Mouse (Mus musculus) midbrain, embryonic 10.5 days (tissue): Measurements from ENCODE around the gene Pygl. TPM values are rescaled to one million over a fixed set of nuclear protein-coding genes. Genes with fewer than 3 reads are reported as not detected.
A peak's percentile ranks its signal among the peaks of the same experiment; 100 is the strongest.
"Not testable (repeated sequence)": the region's sequence is repeated elsewhere in the genome, so short reads cannot be mapped to it uniquely, and the experiment has no call there.

Experiments
- DNase-seq: peaks from one replicate; pipeline ENCODE4 v3.0.0-alpha.2; 2017; ENCODE audit warnings: low spot score
- H3K27ac ChIP-seq: fragments of 300-500 bp; sonication (generic); replicated peaks from 2 replicates; pipeline ENCODE4 v1.5.1; 2016; ENCODE audit warnings: mild to moderate bottlenecking
- H3K27me3 ChIP-seq: fragments of 300-500 bp; sonication (generic); 2 replicates; pipeline ENCODE4 v1.6.1; 2016; ENCODE audit warnings: low read depth, mild to moderate bottlenecking; ENCODE audit not compliant: poor library complexity, severe bottlenecking
- H3K36me3 ChIP-seq: fragments of 300-500 bp; sonication (generic); 2 replicates; pipeline ENCODE4 v1.6.1; 2016; ENCODE audit warnings: mild to moderate bottlenecking, moderate library complexity
- H3K4me1 ChIP-seq: fragments of 300-500 bp; sonication (generic); 2 replicates; pipeline ENCODE4 v1.6.1; 2016
- H3K4me3 ChIP-seq: fragments of 300-500 bp; sonication (generic); 2 replicates; pipeline ENCODE4 v1.5.1; 2016; ENCODE audit warnings: mild to moderate bottlenecking, moderate library complexity
- H3K9me3 ChIP-seq: fragments of 300-500 bp; sonication (generic); replicated peaks from 2 replicates; pipeline ENCODE4 v1.6.1; 2016; ENCODE audit warnings: mild to moderate bottlenecking
- WGBS: fragments of 180-500 bp; shearing (Covaris S2); methylation state at CpG from one replicate; pipeline ENCODE4 v1.1.7; 2016; 5-methylcytosine and 5-hydroxymethylcytosine counted together
- polyA plus RNA-seq: library from polyadenylated mRNA; unstranded; fragments of >200 nt; fragmentation: Nextera tagmentation; extraction: Ambion mirVana; gene quantifications from 2 replicates; pipeline ENCODE4 v1.2.1, GENCODE M21; 2016

The Pygl gene
- polyA plus RNA-seq, 1 experiment from 2014 or later = 10.9 TPM

GRCm38 (mm10) chr12:70184173-70184783 lies 47.0 kb downstream of the Pygl start:
- no peak for DNase-seq
- WGBS = 78% methylated on average over 22 of the region's 22 CpGs
- no peak overlapping the region for H3K4me3 ChIP-seq
- H3K9me3 ChIP-seq = peaks cover 19% of the 10 kb centered on the region
- no peaks in the 10 kb centered on the region for H3K4me1 ChIP-seq
- no peak overlapping the region for H3K27ac ChIP-seq
- no peaks in the 10 kb centered on the region for H3K36me3 ChIP-seq
- H3K27me3 ChIP-seq = no peaks in the 10 kb centered on the region

GRCm38 (mm10) chr12:70183507-70183906 lies 47.8 kb downstream of the Pygl start:
- not testable (repeated sequence) for DNase-seq, H3K27me3 ChIP-seq, H3K27ac ChIP-seq, H3K4me3 ChIP-seq, H3K36me3 ChIP-seq, H3K4me1 ChIP-seq
- H3K9me3 ChIP-seq = peaks cover 19% of the 10 kb centered on the region
- 94% methylated on average over 8 of the region's 8 CpGs for WGBS

- 92% methylated on average over 1 of the region's 1 CpGs for WGBS
- DNase-seq = no peak
- Histone ChIP-seq H3K36me3 (no peaks in the 10 kb centered on the region), H3K9me3 (no peaks in the 10 kb centered on the region), H3K4me1 (no peaks in the 10 kb centered on the region), H3K27me3 (no peaks in the 10 kb centered on the region), H3K4me3 (no peak overlapping the region), H3K27ac (no peak overlapping the region)
These were observed 61.3 kb downstream of the Pygl start for GRCm38 (mm10) chr12:70169969-70170368.

GRCm38 (mm10) chr12:70167950-70168349 lies 63.3 kb downstream of the Pygl start:
- no peaks in the 10 kb centered on the region for H3K9me3 ChIP-seq
- no peaks in the 10 kb centered on the region for H3K36me3 ChIP-seq
- no peaks in the 10 kb centered on the region for H3K4me1 ChIP-seq
- WGBS = 85% methylated on average over 4 of the region's 4 CpGs
- H3K4me3 ChIP-seq = no peak overlapping the region
- no peak for DNase-seq
- H3K27me3 ChIP-seq = no peaks in the 10 kb centered on the region
- no peak overlapping the region for H3K27ac ChIP-seq

GRCm38 (mm10) chr12:70164741-70165140 lies 66.5 kb downstream of the Pygl start:
- no peak for DNase-seq
- no peaks in the 10 kb centered on the region for H3K4me1 ChIP-seq
- 84% methylated on average over 3 of the region's 3 CpGs for WGBS
- no peaks in the 10 kb centered on the region for H3K36me3 ChIP-seq
- H3K9me3 ChIP-seq = no peaks in the 10 kb centered on the region
- H3K27ac ChIP-seq = no peak overlapping the region
- no peak overlapping the region for H3K4me3 ChIP-seq
- H3K27me3 ChIP-seq = no peaks in the 10 kb centered on the region

GRCm38 (mm10) chr12:70161057-70161456 lies 70.2 kb downstream of the Pygl start:
- no peak for DNase-seq
- Histone ChIP-seq H3K27me3 (no peaks in the 10 kb centered on the region), H3K4me1 (no peaks in the 10 kb centered on the region), H3K4me3 (no peak overlapping the region), H3K9me3 (no peaks in the 10 kb centered on the region), H3K36me3 (no peaks in the 10 kb centered on the region), H3K27ac (no peak overlapping the region)
- 91% methylated on average over 5 of the region's 5 CpGs for WGBS

- H3K27ac ChIP-seq = no peak overlapping the region
- H3K4me3 ChIP-seq = no peak overlapping the region
- H3K4me1 ChIP-seq = 0 out of 2 replicates have a peak, but pooled peaks cover 3% of the 10 kb centered on the region
- WGBS = 59% methylated on average over 5 of the region's 5 CpGs
- H3K27me3 ChIP-seq = no peaks in the 10 kb centered on the region
- DNase-seq = no peak
- no peaks in the 10 kb centered on the region for H3K36me3 ChIP-seq
- no peaks in the 10 kb centered on the region for H3K9me3 ChIP-seq
These were observed 73.8 kb downstream of the Pygl start for GRCm38 (mm10) chr12:70157292-70158066.

- Histone ChIP-seq H3K36me3 (no peaks in the 10 kb centered on the region), H3K4me1 (0 out of 2 replicates have a peak, but pooled peaks cover 3% of the 10 kb centered on the region), H3K4me3 (no peak overlapping the region), H3K27ac (no peak overlapping the region), H3K9me3 (no peaks in the 10 kb centered on the region), H3K27me3 (no peaks in the 10 kb centered on the region)
- WGBS = 89% methylated on average over 6 of the region's 6 CpGs
- no peak for DNase-seq
These were observed 75.1 kb downstream of the Pygl start for GRCm38 (mm10) chr12:70156222-70156621.

- Histone ChIP-seq H3K4me1 (peaks cover 7% of the 10 kb centered on the region), H3K9me3 (no peaks in the 10 kb centered on the region), H3K36me3 (no peaks in the 10 kb centered on the region), H3K27ac (no peak within 1 kb of the TSS), H3K4me3 (no peak within 1 kb of the TSS), H3K27me3 (no peaks in the 10 kb centered on the region)
- DNase-seq = no peak
- WGBS = 48% methylated on average over 3 of the region's 3 CpGs
These were observed 77.4 kb downstream of the Pygl start, which contains the start of gene Abhd12b for GRCm38 (mm10) chr12:70153842-70154241. Gene Abhd12b, plus strand, starts transcription at chr12:70154142.

GRCm38 (mm10) chr12:70148631-70149265 lies 82.5 kb downstream of the Pygl start:
- peak overlapping the region; percentile 55; the same call in 1 of the 2 replicates for H3K27ac ChIP-seq
- WGBS = 12% methylated on average over 11 of the region's 11 CpGs
- peak; percentile 20 for DNase-seq
- H3K4me3 ChIP-seq = peak overlapping the region; percentile 43; the same call in 1 of the 2 replicates
- H3K9me3 ChIP-seq = no peaks in the 10 kb centered on the region
- H3K27me3 ChIP-seq = peaks cover 6% of the 10 kb centered on the region; the same call in 1 of the 2 replicates
- peaks cover 23% of the 10 kb centered on the region for H3K4me1 ChIP-seq
- H3K36me3 ChIP-seq = no peaks in the 10 kb centered on the region

- DNase-seq = peak; percentile 33
- Histone ChIP-seq H3K27me3 (peaks cover 6% of the 10 kb centered on the region; the same call in 1 of the 2 replicates), H3K27ac (peak overlapping the region; percentile 55; the same call in 1 of the 2 replicates), H3K4me1 (peaks cover 23% of the 10 kb centered on the region), H3K36me3 (no peaks in the 10 kb centered on the region), H3K9me3 (no peaks in the 10 kb centered on the region), H3K4me3 (peak overlapping the region; percentile 43)
- 13% methylated on average over 13 of the region's 13 CpGs for WGBS
These were observed 83.2 kb downstream of the Pygl start for GRCm38 (mm10) chr12:70147986-70148630.

GRCm38 (mm10) chr12:70145586-70145985 lies 85.7 kb downstream of the Pygl start:
- no peaks in the 10 kb centered on the region for H3K36me3 ChIP-seq
- H3K4me1 ChIP-seq = peaks cover 23% of the 10 kb centered on the region
- no peak for DNase-seq
- 92% methylated on average over 6 of the region's 6 CpGs for WGBS
- no peaks in the 10 kb centered on the region for H3K9me3 ChIP-seq
- no peak overlapping the region for H3K27ac ChIP-seq
- no peak overlapping the region for H3K4me3 ChIP-seq
- peaks cover 6% of the 10 kb centered on the region; the same call in 1 of the 2 replicates for H3K27me3 ChIP-seq
